Comparison of ENCODE assay signal across 8 mouse cellular contexts in the genomic region with DNA sequence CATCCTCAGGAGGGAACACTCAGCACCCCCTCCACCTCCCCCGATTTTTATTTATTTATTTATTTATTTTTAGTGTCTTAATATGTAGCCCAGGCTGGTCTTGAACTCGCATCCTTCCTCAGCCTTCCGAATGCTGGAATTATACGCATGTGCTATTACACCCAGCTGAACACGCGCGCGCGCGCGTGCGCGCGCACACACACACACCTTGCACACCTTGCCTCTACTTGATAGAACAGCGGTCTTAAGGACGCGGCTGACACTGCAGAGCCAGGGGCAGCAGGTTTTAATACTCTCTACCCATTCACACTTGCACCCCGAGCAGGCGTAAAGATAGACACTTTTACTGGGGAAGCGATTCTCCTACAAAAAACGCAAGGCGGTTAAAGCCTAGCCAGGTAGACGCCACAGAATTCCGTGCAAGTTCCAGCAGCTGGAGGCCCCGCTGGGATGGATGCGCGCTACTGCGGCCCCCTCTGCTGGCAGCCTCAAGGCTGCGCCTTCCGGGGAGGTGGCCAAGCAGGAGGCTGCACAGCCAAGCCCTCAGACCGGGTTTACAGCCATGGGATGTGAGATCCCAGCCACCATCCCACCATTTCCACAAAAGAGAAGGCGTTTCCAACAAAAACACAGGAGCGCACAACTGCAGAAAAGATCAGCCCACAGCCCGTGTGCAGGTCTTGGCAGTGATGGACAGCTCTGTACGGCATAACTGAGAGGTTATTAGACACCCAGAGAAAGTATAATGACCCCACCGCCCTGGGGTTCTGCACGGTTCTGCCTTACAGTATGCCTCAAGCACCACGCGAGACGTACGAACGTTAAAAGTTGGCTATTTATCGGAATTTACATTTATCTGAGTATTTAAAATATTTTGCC.
DNase-seq lines count a peak whose midpoint lies in the region; ATAC-seq lines count a peak whose summit lies in the region.

No protein-coding gene starts in this region.

- peak overlapping the region; percentile 47 for H3K4me3 ChIP-seq in embryonic facial prominence, embryonic 10.5 days
- H3K4me3 ChIP-seq in heart, embryonic 13.5 days, result peak overlapping the region; percentile 31
- peak overlapping the region; percentile 33 for H3K4me3 ChIP-seq in kidney, embryonic 16.5 days (ENCODE audit: low read length)

- ATAC-seq in heart, embryonic 13.5 days (ENCODE audit: extremely low read depth, insufficient number of reproducible peaks, low FRiP score, low TSS enrichment), result no peak
- peak; percentile 81 for ATAC-seq in kidney, embryonic 16.5 days (ENCODE audit: low FRiP score, low TSS enrichment)

- peak overlapping the region; percentile 66 for H3K4me2 ChIP-seq in heart, embryonic 13.5 days
- H3K4me2 ChIP-seq in kidney, embryonic 16.5 days (replicated peaks; ENCODE audit: low read depth, low read length), result peak overlapping the region; percentile 50

- no peak overlapping the region for H3K27ac ChIP-seq in embryonic facial prominence, embryonic 10.5 days (replicated peaks)
- H3K27ac ChIP-seq in heart, embryonic 13.5 days (replicated peaks), result no peak overlapping the region
- no peak overlapping the region for H3K27ac ChIP-seq in kidney, embryonic 16.5 days (ENCODE audit: low read length)

- no peaks in the 10 kb centered on the region for H3K36me3 ChIP-seq in embryonic facial prominence, embryonic 10.5 days (replicated peaks)
- H3K36me3 ChIP-seq in heart, embryonic 13.5 days, result no peaks in the 10 kb centered on the region
- H3K36me3 ChIP-seq in kidney, embryonic 16.5 days (ENCODE audit: insufficient read depth, low read length), result no peaks in the 10 kb centered on the region

- H3K27me3 ChIP-seq in embryonic facial prominence, embryonic 10.5 days (replicated peaks; ENCODE audit: low read depth, poor library complexity, severe bottlenecking), result peaks cover 89% of the 10 kb centered on the region
- H3K27me3 ChIP-seq in heart, embryonic 13.5 days (replicated peaks), result peaks cover 50% of the 10 kb centered on the region
- peaks cover 25% of the 10 kb centered on the region for H3K27me3 ChIP-seq in kidney, embryonic 16.5 days (ENCODE audit: insufficient read depth, low read length)

- peaks cover 48% of the 10 kb centered on the region for H3K4me1 ChIP-seq in embryonic facial prominence, embryonic 10.5 days
- H3K4me1 ChIP-seq in heart, embryonic 13.5 days, result peaks cover 6% of the 10 kb centered on the region
- H3K4me1 ChIP-seq in kidney, embryonic 16.5 days (ENCODE audit: insufficient read depth, low read length), result peaks cover 4% of the 10 kb centered on the region

- 17% methylated on average over 43 of the region's 43 CpGs for WGBS in embryonic facial prominence, embryonic 10.5 days
- 16% methylated on average over 43 of the region's 43 CpGs for WGBS in heart, embryonic 13.5 days
- 16% methylated on average over 43 of the region's 43 CpGs for WGBS in kidney, embryonic 16.5 days

- H3K9me3 ChIP-seq in embryonic facial prominence, embryonic 10.5 days, result no peaks in the 10 kb centered on the region
- no peaks in the 10 kb centered on the region for H3K9me3 ChIP-seq in heart, embryonic 13.5 days
- no peaks in the 10 kb centered on the region for H3K9me3 ChIP-seq in kidney, embryonic 16.5 days (ENCODE audit: low read length)

- no peak overlapping the region for H3K9ac ChIP-seq in heart, embryonic 13.5 days
- H3K9ac ChIP-seq in kidney, embryonic 16.5 days (replicated peaks; ENCODE audit: low read length), result no peak overlapping the region

- peak; percentile 59 to 69 for DNase-seq in cerebellum, postnatal 10 days
- DNase-seq in cerebellum, adult 18-20 months, result no peak
- peak; percentile 89 for DNase-seq in embryonic facial prominence, embryonic 10.5 days (ENCODE audit: low spot score)
- DNase-seq in lung, adult 18-20 months, result peak; percentile 32 to 53
- peak; percentile 67 for DNase-seq in ovary, postnatal 36 days (ENCODE audit: low spot score)
- DNase-seq in urinary bladder, postnatal 4 days (ENCODE audit: low spot score in 2 of 2), result peak; percentile 68 to 75

Comparison
In these comparisons a context has a peak if more than half of its experiments do, and no peak if none do; other contexts are left out.
1. DNase-seq: peak in cerebellum, postnatal 10 days (2 of 2), embryonic facial prominence, embryonic 10.5 days (single experiment), lung, adult 18-20 months (2 of 2), ovary, postnatal 36 days (single experiment) and urinary bladder, postnatal 4 days (2 of 2); none in cerebellum, adult 18-20 months (0 of 2).
2. Peak in every context shown above with its lines, with median percentiles within 50 percentile points of each other: H3K4me3 ChIP-seq.